Mouse (Mus musculus) v-Abl transformed pro-B cells (cell line): ENCODE measurements around the gene Kat14.

Experiments
- in situ Hi-C, 2 experiments: fragments of 400-800 bp; cut with MboI; formaldehyde crosslinking; loops; one replicate each; pipeline ENCODE4 v1.15.1; 2025; ENCODE audit not compliant: unreplicated experiment in 2 of 2

Kat14 gene

DNA sequence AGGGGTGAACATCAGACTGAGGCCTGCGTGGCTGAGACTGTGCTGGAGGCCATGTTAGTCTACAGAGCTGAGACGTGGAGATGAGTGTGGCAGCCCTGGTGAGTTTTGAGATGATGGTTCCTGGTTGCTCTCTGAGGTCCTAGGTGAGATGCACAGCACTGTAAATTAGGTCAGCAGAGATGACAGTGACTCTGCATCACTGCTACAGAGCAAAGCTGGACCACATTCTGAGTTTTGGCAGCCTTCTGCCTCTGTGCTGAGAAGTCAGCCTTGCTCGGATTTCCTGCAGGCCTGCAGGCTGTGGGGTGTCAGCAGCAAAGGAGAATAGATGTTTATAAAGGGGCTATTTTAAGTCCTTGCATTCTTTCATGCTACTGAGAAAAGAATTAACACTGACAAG is 12.5 kb downstream of the Kat14 start:
- in situ Hi-C loops, result loop anchor here in 1 of 2 experiments (5.0 kb wide), 1 partner anchor 544 kb away; no protein-coding TSS in a partner anchor

DNA sequence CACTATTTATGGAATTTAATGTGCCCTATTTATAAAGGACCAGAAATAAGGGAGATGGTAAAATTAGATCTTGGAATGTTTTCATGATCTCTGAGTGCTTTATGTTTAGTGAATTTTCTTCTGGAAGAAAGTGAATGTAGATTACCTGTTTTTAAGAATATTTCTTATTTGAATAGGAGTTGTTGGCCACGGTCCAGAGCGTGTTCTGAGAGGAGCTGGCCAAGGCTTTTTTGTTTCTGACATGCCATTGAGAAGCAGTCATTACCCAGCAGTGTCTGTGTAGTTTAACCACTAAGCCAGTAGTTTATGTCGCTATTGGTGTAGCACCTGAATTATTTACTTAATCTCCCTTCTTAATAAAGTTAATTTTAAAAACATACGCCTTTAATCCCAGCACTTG is 13.0 kb downstream of the Kat14 start:
- in situ Hi-C loops, result loop anchor here in 1 of 2 experiments (5.0 kb wide), 1 partner anchor 544 kb away; no protein-coding TSS in a partner anchor

DNA sequence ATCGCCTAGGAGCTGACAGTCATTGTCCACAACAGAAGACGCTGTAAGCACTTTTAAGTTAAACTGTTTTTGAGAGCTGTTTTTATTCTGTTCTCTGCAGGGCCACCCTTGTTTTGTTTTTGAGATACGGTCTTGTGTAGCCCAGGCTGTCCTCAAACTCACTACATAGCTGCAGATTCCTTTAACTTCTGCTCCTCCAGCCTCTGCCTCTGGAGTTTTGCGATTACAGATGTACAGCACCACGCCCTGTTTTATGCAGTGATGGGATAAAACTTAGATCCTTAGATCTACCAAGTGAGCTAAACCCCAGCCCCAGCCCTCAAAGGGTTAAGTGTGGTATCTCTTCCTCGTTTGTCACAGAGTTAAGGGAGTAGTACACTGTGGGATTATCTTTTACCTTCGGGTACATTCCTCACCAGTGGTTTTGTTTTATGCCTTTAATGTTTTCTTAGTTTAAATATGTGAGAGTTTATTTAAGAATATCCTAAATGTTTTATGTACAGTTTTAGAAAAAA is 13.9 kb downstream of the Kat14 start:
- in situ Hi-C loops, result loop anchor here in 1 of 2 experiments (5.0 kb wide), 1 partner anchor 545 kb away; no protein-coding TSS in a partner anchor

DNA sequence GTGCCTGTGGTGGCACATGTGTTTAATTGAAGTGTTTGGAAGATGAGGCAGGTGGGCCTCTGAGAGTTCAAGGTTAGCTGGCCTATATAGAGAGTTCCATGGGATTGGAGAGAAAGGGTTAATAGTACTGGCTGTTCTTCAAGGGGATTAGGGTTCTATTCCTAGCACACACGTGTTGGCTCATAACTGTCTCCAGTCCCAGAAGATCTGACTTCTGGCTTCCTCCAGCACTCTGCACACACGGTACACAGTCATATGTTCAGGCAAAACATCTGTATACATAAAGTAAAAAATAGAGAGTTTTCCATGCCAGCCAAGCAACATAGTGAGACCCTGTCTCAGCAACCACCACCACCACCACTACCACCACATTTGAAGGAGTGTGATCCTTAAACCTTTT is 17.5 kb downstream of the Kat14 start:
- in situ Hi-C loops, result no loop called here

DNA sequence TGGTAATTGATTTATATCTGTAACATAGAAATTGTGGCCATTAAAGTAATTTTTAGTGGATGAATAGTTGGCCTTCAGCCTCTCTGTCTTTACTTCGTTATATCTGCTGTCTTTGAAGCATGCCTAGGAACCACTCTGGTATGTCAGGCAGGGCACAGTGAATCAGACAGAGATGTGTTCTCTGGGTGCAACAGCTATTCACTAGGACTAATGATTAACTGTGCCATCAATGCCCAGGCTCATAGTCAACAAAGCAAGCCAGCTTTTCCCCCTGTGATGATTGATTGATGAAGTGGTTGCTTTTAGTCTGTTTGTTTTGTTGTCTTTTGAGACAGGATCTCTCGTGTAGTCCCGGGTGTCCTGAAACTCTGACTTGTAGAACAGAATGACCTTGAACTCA is 19.6 kb downstream of the Kat14 start:
- in situ Hi-C loops, result no loop called here

DNA sequence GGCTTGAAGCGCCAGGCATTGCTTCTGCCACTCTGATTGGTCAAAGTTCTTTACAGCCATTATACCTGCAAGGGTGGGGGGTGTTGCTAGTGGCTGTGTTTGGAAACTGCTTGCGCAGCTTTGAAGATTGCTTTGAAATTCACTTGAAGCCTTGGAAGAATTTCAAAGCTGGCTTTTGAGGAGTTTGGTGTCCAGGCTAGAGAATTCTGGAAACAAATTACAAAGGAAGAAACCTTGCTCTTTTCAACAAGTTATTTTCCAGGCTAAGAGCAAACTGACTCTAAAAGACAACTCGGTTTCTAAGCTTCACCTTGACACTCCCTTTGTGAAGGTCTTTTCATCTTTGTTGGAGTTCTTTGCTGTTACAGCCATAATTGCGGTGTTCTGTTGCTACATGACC is 30.7 kb downstream of the Kat14 start:
- in situ Hi-C loops, result no loop called here

DNA sequence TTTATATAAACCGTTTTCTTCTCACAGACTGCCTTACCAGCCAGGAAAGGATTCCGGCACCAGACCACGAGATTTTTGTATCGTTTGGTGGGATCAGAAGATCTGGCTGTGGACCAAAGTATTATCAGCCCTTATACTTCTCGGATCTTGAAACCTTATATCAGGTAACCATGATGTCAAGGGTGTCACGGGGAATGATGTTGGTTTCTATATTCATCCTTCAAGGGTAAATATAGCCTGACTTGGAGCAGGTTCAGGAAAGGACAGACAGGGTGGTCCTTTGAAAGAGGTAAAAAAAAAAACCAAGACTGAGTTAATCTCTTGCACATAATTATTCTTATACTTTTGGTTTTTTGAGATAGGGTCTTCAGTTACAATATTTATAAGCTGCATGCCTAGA is 31.9 kb downstream of the Kat14 start:
- in situ Hi-C loops, result no loop called here

DNA sequence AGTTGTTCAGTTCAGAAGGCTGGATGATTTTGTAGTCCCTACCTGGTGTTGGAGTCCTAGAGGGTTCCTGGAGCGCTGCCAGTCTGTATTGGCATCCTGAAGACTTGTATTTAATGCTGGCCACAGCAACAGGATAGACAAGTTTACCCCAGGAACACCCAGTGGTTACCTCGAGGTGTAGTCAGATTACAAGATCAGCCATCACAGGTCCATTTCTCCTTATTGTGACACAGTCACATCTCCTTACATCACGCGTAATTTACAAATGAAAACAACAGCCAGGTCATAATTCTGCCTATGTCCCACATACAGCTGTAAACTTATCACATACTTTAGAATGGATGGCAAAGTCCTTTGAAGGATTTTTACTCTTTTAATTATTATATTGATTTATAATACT is 40.3 kb downstream of the Kat14 start:
- in situ Hi-C loops, result no loop called here

DNA sequence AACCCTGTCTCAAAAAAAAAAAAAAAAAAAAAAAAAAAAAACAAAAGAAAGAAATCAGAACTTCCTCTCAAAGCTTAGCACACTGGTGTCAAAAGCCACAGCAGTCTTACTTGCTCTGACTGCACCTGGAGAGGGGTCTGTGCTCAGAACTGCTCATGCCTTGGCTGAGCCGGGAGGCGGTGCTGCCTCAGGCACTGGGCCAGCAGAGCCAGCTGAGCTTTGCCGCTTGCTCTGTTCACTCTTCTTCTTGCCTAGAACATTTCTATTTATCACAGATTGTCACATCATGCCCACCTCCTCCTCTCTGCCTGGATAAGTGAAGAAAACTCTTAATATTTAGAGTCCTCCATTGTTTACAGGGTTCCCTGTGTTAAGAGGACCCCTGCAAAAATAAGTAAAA is 41.8 kb downstream of the Kat14 start:
- in situ Hi-C loops, result no loop called here

DNA sequence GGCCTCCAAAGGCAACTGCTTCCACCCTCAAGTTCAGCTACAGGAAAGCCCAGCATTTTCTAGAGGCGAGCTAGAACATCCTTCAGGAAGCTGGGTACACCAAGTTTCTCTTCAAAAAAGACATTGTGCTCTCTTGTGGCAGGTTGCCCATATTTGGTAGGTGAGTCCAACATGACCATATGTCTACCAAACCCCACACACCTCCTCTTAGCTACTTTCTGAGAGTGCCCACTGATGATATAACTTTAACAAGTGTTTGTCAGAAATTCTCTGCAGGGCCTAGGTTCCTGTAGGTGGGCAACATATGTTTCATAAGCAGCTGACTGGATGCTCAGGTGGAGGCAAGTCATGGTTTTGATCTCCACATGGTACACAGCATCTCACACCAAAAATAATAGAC is 45.9 kb downstream of the Kat14 start:
- in situ Hi-C loops, result no loop called here

DNA sequence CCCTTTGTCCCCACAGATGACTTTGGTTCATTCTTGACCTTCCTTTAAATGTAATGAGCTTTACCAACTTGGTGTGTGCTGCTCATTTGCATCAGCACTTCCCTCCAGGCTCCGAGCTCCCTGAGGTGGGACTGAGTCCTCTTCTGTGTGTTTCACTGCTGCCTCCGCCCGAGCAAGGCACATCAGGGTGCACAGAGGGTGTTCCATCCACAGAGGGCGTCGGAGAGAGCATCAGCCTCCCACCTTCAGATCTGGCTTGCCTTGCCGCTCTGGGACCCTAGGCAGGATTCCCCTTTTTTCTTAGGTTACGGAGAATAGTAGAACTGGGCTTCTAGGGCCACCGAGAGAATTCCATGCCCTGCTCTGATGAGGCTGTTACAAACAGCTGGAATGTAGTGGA is 48.1 kb downstream of the Kat14 start:
- in situ Hi-C loops, result no loop called here

DNA sequence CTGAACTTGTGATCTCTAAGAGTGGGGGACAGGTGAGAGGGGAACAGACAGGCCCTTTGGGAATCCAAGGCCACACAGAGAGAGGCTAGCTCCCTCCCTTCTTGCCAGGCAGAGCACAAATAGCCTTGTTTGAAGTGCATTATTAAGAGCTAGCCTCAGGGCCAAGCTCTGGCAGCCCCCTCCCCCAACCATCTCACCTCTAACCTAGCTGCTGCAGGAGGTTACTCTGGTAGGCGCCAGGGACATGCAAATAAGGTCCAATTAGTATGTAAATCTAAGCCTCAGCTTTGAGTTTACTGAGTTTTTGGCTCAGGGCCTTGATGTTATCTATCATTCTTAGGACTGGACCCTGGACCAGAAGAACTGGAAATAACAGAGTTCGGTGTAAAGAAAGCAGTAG is 49.3 kb downstream of the Kat14 start:
- in situ Hi-C loops, result no loop called here

DNA sequence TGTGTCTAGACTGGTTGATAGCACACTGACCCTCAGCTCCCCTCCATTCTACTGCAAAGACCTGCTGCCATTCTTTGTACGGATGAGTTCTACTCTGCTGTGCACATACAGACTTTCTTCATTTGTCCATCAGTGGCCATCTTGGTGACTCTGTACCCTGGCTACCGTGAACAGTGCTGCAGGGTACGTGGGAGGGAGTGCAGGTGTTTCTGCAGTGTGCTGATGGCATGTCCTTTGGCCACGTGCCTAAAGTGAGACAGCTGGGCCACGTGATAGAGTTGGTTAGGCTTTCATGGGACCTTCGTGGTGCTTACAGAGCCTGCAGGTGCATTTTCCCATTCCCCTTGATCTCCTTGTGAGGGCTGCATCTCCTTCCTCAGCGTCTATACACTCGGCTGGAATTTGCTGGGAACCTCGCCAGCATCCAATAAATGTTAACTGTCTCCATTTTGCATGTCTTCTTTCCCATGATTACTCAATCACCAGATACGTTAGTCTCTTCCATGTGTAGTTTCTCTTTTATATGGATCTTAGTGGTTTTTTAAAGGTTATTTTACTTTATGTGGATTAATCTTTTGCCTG is 53.4 kb downstream of the Kat14 start:
- in situ Hi-C loops, result no loop called here

DNA sequence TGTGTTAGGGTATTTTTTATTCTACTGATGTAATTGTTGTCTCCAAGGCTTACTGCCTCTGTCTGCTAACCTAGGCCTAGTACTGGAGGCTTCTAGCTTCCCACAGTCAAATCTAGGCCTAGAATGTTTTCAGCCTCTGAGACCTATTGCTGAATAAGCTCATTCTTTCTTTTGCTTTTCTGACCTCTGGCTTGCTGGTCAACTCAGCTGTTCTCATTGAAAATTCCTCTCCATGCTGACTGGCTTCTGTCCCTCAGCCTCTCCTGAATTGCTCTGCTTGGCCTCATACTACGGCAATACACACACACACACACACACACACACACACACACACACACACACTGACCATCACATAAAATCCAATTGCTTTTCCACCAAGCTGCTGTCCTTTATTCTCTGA is 57.0 kb downstream of the Kat14 start:
- in situ Hi-C loops, result no loop called here

DNA sequence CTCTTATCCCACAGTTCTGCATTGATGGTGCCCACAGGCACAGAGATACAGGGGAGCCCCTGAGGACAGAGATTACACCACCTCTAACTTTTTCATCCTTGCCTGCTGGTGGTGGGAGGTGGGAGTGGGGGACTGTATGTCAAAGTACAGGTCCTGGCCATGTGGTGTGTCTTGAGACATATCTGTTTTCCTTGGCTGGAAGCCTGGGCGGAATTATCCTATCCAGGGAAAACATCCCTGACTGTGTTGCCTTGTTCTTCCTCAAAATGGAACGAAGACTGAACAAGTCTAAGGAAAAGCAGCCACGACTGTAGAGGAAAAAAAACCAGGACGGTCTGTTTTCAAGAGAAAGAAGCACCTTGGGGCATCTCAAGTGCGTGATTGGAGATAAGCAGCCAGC is 59.1 kb downstream of the Kat14 start:
- in situ Hi-C loops, result no loop called here

DNA sequence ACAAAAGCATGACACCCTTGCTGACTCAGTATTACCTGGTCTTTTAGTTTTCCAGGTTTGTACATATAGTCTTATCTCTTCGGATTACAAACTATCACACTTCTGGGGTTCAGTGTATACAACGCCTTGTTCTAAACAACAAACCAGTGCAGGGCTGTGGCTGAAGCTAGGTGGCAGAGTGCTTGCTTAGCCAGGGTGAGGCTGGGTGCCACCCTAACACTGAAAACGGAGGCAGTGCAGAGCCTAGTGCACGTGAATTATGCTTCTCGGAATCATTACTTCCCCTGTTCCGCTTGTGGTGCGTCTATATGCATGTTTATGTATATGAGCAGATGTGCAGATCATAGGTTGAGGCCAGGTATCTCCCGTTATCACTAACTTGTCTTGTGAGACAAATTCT is 59.9 kb downstream of the Kat14 start:
- in situ Hi-C loops, result no loop called here

DNA sequence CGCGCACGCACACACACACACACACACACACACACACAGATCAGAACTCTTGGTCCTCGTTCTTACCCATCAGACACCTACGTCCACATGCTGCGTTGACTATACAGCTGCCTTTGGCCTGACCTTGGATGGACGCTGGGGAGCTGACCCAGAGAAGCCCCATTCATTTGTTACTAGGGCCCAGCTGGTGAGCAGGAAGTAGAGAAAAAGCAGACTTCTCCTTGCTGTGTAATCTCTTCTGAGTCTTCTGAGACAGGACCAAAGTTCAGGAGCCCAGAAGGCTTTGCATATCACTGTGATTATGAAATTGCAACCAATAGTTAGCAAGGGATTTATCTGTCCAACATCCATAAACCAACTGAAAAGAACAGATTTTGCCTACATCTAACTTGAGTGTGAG is 60.4 kb downstream of the Kat14 start:
- in situ Hi-C loops, result no loop called here

DNA sequence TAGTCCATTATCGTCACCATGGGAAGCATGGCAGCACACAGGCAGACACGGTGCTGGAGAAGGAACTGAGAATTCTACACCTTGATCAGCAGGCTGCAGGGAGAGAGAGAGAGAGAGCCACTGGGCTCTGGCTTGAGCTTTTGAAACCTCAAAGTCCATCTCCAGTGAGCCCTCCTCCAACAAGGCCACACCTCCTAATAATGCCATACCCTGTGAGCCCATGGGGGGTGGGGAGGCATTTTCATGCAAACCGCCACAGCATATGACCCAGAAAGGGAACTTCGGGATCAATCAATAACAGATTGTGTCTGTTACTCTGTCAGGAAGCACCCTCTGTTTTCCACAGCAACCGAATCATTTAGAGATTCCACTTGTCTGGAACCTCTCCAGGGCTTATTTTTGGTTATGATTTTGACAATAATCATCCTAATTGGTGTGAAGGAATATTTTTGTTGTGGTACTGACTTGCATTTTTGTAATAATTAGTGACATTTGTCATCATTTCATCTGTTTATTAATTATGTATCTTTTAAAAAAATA is 62.6 kb downstream of the Kat14 start:
- in situ Hi-C loops, result no loop called here

DNA sequence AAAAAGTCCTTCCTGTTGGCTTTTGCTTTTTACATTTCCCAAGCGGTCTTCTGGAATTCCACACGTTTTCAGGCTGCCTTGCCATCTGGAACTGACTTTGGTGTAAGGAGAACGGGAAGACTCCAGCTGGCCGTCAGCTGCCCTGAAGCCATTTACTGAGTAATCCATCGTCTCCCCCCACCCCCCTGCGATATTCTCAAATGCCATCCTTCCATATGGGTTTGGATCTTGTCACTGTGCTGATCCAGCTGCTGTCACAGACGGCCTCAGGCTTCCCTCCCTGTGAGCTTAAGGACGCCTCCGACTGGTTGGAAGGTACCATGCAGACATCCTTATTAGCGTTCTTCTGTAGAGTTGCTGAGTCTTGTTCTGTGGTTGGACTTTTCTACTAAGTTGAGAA is 66.9 kb downstream of the Kat14 start:
- in situ Hi-C loops, result no loop called here

DNA sequence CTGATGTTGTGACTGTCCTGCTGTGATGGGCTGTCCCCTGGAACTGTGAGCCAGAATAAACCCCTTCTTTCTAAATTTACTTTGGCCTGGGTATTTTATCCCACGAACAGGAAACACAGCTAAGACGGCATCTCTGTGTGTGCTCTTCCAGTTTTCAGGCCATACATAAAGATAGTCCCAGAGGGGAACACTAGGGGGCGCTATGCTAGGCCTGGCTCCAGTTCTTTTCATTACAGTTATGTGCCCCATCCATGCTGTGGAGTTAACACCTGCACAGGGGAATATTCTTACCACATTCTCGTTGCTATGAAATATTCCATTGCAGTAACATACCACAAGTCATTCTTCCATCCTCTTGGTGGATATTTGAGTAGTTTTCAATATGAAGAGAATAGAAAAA is 69.6 kb downstream of the Kat14 start:
- in situ Hi-C loops, result no loop called here

DNA sequence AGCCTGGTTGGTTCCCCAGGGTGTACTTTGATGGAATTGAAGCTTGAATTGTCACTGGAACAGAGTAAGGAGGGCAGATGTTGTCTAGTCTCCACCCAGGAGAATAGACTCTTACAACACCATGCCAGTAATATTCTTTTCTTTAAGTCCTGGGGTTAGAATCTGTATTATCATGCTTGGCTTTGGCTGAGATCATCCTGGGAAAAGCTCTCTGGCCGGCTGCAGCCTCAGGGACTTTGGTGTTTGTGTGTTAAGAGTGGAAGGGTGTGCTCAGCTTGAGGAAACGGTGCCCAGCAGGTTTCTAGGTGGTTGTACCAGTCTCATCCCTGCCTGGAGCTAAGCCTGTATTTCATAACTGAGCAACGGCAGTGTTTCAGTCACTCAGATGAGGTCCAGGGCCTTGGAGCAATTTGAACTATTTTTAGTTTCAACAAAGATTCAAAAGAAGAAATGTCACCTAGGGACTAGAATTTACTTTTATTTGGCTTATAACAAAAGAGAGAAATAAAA is 70.5 kb downstream of the Kat14 start:
- in situ Hi-C loops, result no loop called here

DNA sequence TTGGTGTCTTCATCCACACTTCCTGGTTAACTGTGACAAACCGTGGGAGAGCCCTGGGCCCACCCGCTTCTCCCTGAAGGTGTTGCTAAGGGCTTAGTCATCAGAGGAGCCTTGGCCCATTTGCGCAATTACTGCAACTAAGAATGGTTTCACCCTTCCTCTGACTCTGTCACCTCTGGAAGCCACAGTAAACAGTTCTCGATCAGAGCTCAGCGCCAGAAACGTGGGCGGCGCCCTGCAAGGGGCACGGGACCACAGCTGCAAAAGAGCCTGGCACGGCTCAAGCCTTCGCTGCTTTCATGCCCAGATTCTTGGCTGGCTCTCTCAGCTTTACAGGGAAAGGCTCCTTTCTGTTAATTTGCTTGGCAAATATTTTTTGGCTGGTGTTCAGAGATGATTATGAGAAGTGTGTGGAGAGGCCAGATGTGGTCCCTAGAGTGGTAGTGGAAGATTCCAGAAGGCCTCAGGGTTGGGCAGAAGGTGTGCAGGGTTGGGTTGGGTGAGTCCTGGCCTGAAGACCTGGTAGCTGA is 72.7 kb downstream of the Kat14 start:
- in situ Hi-C loops, result no loop called here
